Mouse (Mus musculus) hindbrain, embryonic 11.5 days (tissue): ENCODE results near the gene Map3k5. TPM values are rescaled to one million over a fixed set of nuclear protein-coding genes. Genes with fewer than 3 reads are reported as not detected.

ENCODE experiments used
- ATAC-seq: fragments of 200-750 bp; cut with Nextera tagmentation; 2 replicates; pipeline ENCODE4 v1.8.0; 2017; ENCODE audit warnings: mild to moderate bottlenecking, moderate TSS enrichment, moderate library complexity; ENCODE audit not compliant: low FRiP score
- DNase-seq: peaks from one replicate; pipeline ENCODE4 v3.0.0-alpha.2; 2015; ENCODE audit warnings: low spot score
- H3K27ac ChIP-seq: fragments of 300-500 bp; sonication (generic); 2 replicates; pipeline ENCODE4 v1.5.1; 2014; ENCODE audit warnings: mild to moderate bottlenecking, low read depth, low read length
- H3K27me3 ChIP-seq: fragments of 300-500 bp; sonication (generic); 2 replicates; pipeline ENCODE4 v1.6.1; 2014; ENCODE audit warnings: mild to moderate bottlenecking, low read length, moderate library complexity, mixed read lengths; ENCODE audit not compliant: control insufficient read depth, insufficient read depth
- H3K36me3 ChIP-seq: fragments of 300-500 bp; sonication (generic); 2 replicates; pipeline ENCODE4 v1.6.1; 2014; ENCODE audit warnings: mild to moderate bottlenecking, low read length, moderate library complexity, mixed read lengths; ENCODE audit not compliant: control insufficient read depth, insufficient read depth
- H3K4me1 ChIP-seq: fragments of 300-500 bp; sonication (generic); replicated peaks from 2 replicates; pipeline ENCODE4 v1.6.1; 2014; ENCODE audit warnings: low read length, mixed read lengths; ENCODE audit not compliant: control insufficient read depth, insufficient read depth
- H3K4me2 ChIP-seq: fragments of 300-500 bp; sonication (generic); replicated peaks from 2 replicates; pipeline ENCODE4 v1.6.1; 2014; ENCODE audit warnings: mild to moderate bottlenecking, low read depth, low read length
- H3K4me3 ChIP-seq: fragments of 300-500 bp; sonication (generic); 2 replicates; pipeline ENCODE4 v1.5.1; 2014; ENCODE audit warnings: low read depth, low read length
- H3K9ac ChIP-seq: fragments of 300-500 bp; sonication (generic); 2 replicates; pipeline ENCODE4 v1.6.1; 2014; ENCODE audit warnings: low read depth, low read length
- H3K9me3 ChIP-seq: fragments of 300-500 bp; sonication (generic); 2 replicates; pipeline ENCODE4 v1.6.1; 2016; ENCODE audit warnings: low read length; ENCODE audit not compliant: control insufficient read depth
- WGBS: fragments of 180-500 bp; shearing (Covaris S2); extraction: QIAGEN DNeasy Blood & Tissue Kit; methylation state at CpG from one replicate; pipeline ENCODE4 v1.1.7; 2014; 5-methylcytosine and 5-hydroxymethylcytosine counted together
- polyA plus RNA-seq: library from polyadenylated mRNA; unstranded; fragments of >200 nt; fragmentation: Nextera tagmentation; extraction: Ambion mirVana; gene quantifications from 2 replicates; pipeline ENCODE4 v1.2.1, GENCODE M21; 2014

The Map3k5 gene
- polyA plus RNA-seq, 1 experiment from 2014 or later = 0.66 TPM

DNA sequence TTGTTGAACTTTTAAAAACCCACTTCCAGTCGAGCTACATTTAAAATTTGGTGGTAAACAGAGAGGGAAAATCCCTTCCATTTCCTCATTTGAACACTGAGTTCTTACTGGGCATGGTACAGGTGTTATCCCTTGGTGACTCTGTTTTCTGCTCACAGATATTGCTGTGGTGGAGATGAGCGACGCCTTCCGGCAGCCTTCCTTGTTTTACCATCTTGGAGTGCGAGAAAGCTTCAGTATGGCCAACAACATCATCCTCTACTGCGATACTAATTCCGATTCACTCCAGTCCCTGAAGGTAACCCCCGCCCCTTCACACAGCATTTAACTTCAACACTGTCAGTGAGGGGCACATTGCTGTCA is 66.1 kb downstream of the Map3k5 start:
- H3K36me3 ChIP-seq = no peaks in the 10 kb centered on the region
- H3K9me3 ChIP-seq = no peaks in the 10 kb centered on the region
- no peak overlapping the region for H3K27ac ChIP-seq
- H3K9ac ChIP-seq = no peak overlapping the region
- 60% methylated on average over 8 of the region's 8 CpGs for WGBS
- H3K4me2 ChIP-seq = no peak overlapping the region
- no peaks in the 10 kb centered on the region for H3K4me1 ChIP-seq
- ATAC-seq (no peak), DNase-seq (no peak)
- no peak overlapping the region for H3K4me3 ChIP-seq
- H3K27me3 ChIP-seq = no peaks in the 10 kb centered on the region

DNA sequence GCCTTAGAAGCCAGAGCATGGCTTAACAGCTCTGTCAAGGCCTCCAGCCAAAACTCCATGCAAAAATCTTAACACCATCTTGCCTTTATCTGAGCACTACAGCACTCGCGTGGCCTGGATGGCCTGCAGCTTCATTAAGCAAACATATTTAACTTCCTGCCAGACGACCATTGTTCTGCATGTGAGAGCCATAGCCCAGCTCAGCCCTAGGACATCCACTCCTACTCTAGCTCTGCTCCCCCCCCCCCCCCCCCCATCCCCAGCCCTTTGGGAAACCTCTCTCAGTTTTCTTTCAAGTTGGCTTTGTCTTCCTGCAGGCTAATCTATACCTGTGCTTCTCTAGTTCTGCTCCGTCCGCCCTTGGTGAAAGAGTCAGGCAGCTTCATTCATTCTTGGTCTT is 67.7 kb downstream of the Map3k5 start:
- Histone ChIP-seq H3K27ac (no peak overlapping the region), H3K4me3 (no peak overlapping the region), H3K4me2 (no peak overlapping the region), H3K27me3 (no peaks in the 10 kb centered on the region), H3K36me3 (no peaks in the 10 kb centered on the region), H3K9me3 (no peaks in the 10 kb centered on the region), H3K9ac (no peak overlapping the region), H3K4me1 (no peaks in the 10 kb centered on the region)
- DNase-seq = peak; percentile 27
- peak; percentile 56 for ATAC-seq
- 24% methylated on average over 5 of the region's 5 CpGs for WGBS

DNA sequence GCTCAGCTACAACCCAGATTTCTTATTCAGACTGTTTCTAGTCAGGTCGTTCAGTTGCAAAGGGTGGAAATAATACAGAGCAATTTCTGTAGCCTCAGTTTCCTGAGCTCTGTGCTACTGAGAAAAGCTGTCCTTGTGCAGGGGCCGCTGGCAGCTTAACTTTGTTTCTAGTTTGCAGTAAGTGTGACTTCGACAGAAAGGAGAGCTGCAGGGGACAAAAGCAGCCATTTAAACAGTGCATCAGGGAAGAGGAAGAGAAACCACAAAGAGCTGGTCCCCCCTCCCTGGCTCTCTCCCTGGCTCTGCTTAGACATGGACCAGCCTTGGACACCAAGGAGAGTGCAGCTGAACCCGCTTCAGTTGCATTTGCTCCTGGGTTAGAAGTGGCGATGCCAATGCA is 68.7 kb downstream of the Map3k5 start:
- no peak for DNase-seq
- no peak for ATAC-seq
- no peaks in the 10 kb centered on the region for H3K9me3 ChIP-seq
- H3K4me2 ChIP-seq = no peak overlapping the region
- H3K4me1 ChIP-seq = no peaks in the 10 kb centered on the region
- H3K9ac ChIP-seq = no peak overlapping the region
- no peaks in the 10 kb centered on the region for H3K27me3 ChIP-seq
- 33% methylated on average over 5 of the region's 5 CpGs for WGBS
- no peaks in the 10 kb centered on the region for H3K36me3 ChIP-seq
- H3K4me3 ChIP-seq = no peak overlapping the region
- no peak overlapping the region for H3K27ac ChIP-seq

DNA sequence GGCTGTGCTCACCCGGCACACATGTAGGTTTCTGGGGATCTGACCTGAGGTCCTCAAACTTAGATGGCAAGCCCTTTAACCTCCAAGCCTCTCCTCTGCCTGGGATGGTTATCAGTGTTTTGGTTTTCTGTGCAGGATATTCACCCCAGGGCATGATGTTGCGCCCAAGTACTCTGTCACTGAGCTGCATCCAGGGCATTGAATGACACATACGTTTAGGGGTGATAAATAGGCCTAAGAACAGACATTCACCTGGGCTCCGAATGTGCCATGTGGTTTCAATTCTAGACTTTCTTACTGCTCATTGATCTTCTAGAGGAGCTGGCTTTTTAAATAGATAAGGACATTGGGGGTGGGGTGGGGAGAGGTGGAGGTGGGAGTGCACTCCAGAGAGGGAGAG is 70.5 kb downstream of the Map3k5 start:
- ATAC-seq = no peak
- no peak overlapping the region for H3K4me3 ChIP-seq
- H3K4me1 ChIP-seq = no peaks in the 10 kb centered on the region
- no peaks in the 10 kb centered on the region for H3K27me3 ChIP-seq
- no peak overlapping the region for H3K4me2 ChIP-seq
- no peaks in the 10 kb centered on the region for H3K36me3 ChIP-seq
- no peak for DNase-seq
- no peak overlapping the region for H3K9ac ChIP-seq
- no peak overlapping the region for H3K27ac ChIP-seq
- H3K9me3 ChIP-seq = no peaks in the 10 kb centered on the region
- WGBS = 78% methylated on average over 4 of the region's 4 CpGs

DNA sequence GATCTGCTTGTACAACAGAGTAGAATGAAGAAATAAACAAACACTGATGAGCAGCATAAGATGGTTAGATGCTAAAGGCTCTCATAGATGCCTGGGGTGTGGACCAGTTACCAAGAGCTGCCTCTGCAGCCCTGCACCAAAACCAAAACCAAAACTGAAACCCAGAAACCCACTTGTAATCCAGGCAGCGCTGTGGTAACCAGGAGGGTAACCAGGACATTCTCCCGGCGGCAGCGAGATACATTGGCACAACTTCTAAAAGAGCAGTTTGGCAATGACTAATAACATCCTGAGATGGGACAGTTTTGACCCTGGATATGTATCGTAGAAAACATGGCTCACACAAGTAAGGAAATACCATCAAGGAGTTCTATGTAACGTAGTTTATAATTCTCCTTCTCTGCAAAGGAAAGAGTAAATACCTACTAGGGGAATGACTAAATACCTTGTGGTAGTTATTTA is 71.2 kb downstream of the Map3k5 start:
- no peak overlapping the region for H3K4me3 ChIP-seq
- no peak overlapping the region for H3K27ac ChIP-seq
- DNase-seq (no peak), ATAC-seq (no peak)
- H3K4me1 ChIP-seq = no peaks in the 10 kb centered on the region
- WGBS = 94% methylated on average over 6 of the region's 6 CpGs
- no peaks in the 10 kb centered on the region for H3K36me3 ChIP-seq
- H3K9ac ChIP-seq = no peak overlapping the region
- H3K4me2 ChIP-seq = no peak overlapping the region
- H3K9me3 ChIP-seq = no peaks in the 10 kb centered on the region
- no peaks in the 10 kb centered on the region for H3K27me3 ChIP-seq

DNA sequence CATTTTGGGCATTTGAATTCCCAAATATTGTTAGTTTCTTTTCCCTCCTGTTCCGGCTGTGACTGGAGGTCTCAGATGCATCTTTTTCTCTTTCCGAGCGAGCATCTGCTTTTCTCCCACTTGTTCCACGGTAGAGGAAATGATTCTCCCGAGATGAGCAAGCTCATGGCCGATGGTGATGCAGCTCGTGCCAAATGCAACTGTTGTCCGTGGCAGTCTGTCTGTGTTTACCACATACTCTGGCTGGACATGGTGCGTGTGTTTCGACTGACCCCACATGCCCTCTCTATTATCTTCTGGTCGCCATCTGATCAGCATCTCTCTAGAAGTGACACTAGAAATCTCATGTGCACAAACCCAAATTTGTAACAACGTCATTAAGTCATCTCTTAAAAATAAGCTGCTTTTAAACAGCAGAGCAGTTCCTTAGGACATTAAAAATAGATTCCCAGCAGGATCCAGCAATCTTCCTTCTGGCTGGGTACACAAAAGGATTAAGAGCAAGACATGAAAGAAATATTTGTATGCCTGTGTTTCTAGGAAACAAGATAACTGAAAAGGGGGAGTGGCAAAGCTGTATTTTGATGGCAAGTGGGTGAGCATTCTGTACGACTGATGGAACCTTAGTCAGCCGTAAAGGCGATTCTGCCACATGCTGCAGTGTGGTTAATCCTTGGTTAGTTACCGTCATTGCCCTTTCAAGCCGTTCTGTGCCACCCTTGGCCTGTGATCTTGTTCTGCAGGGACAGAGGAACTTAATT is 72.2 kb downstream of the Map3k5 start:
- H3K27me3 ChIP-seq = no peaks in the 10 kb centered on the region
- no peak overlapping the region for H3K27ac ChIP-seq
- no peaks in the 10 kb centered on the region for H3K4me1 ChIP-seq
- no peak for ATAC-seq
- H3K4me2 ChIP-seq = no peak overlapping the region
- no peak for DNase-seq
- no peak overlapping the region for H3K4me3 ChIP-seq
- no peaks in the 10 kb centered on the region for H3K36me3 ChIP-seq
- H3K9ac ChIP-seq = no peak overlapping the region
- WGBS = 62% methylated on average over 17 of the region's 17 CpGs
- H3K9me3 ChIP-seq = no peaks in the 10 kb centered on the region

DNA sequence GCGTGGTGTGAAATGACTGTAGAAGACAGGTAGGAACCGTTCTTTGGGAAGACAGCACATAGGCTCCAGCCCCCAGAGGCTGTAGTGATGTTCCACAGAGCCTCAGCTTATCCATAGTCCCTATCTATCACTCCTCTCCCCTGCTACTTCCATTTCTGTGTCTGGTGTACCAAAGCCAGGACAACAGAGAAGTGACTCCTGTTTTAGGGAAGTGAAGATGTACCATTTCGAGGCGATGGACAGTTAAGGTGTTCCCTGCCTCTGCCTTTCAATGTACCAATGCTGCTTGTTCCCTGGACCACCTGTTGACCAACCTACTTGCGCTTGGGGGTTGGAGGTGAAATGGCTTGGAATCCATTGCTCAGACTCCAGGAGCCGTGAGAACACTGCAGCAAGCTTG is 75.0 kb downstream of the Map3k5 start:
- Histone ChIP-seq H3K36me3 (no peaks in the 10 kb centered on the region), H3K4me1 (no peaks in the 10 kb centered on the region), H3K9me3 (no peaks in the 10 kb centered on the region), H3K4me2 (no peak overlapping the region), H3K9ac (no peak overlapping the region), H3K27ac (no peak overlapping the region), H3K27me3 (no peaks in the 10 kb centered on the region), H3K4me3 (no peak overlapping the region)
- 95% methylated on average over 6 of the region's 6 CpGs for WGBS
- DNase-seq = no peak
- no peak for ATAC-seq

DNA sequence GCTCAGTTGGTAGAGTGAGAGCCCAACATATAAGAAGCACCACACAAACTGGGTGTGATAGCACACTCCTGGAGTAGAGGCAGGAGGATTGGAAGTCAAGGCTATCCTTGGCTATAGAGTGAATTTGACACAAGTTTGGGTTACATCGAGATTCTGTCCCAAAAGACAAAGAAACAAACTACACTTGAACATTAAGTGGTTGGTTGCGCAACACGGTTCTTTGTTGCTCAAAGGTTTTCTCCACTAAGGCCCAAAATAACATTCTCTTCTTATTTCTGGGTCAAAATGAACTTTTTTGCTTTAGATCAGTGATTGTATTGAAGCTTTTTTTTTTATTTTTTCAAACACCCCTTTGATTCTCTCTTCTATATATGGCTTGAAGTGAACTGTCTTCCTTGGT is 75.7 kb downstream of the Map3k5 start:
- no peak overlapping the region for H3K27ac ChIP-seq
- H3K4me3 ChIP-seq = no peak overlapping the region
- H3K27me3 ChIP-seq = no peaks in the 10 kb centered on the region
- H3K9ac ChIP-seq = no peak overlapping the region
- DNase-seq (no peak), ATAC-seq (no peak)
- H3K36me3 ChIP-seq = no peaks in the 10 kb centered on the region
- H3K4me1 ChIP-seq = no peaks in the 10 kb centered on the region
- no peaks in the 10 kb centered on the region for H3K9me3 ChIP-seq
- no peak overlapping the region for H3K4me2 ChIP-seq
- WGBS = 91% methylated on average over 3 of the region's 3 CpGs

DNA sequence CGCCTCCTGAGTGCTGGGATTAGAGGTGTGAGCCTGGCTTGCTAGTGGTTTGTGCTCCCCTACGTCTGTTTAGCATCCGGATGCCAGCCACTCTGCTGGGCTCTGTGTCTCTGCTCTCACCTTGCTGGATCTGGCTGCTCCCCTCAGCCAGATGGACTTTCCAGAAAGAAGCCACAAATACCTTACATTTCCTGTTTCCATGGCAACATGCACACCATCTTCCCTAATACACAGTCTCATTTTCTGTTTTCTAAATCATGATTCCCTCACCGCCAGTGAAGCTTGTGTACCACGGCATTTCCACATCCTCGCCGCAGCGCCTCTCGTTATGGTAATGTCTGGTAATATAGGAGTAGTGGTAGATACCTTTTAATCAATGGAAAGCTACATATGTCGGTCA is 84.1 kb downstream of the Map3k5 start:
- DNase-seq (no peak), ATAC-seq (no peak)
- Histone ChIP-seq H3K4me2 (no peak overlapping the region), H3K27me3 (no peaks in the 10 kb centered on the region), H3K9me3 (peaks cover 3% of the 10 kb centered on the region), H3K36me3 (no peaks in the 10 kb centered on the region), H3K9ac (no peak overlapping the region), H3K4me1 (0 out of 2 replicates have a peak, but pooled peaks cover 2% of the 10 kb centered on the region), H3K27ac (no peak overlapping the region), H3K4me3 (no peak overlapping the region)
- WGBS = 95% methylated on average over 10 of the region's 10 CpGs
